Mouse (Mus musculus): ENCODE data around the gene Zfp317. TPM values are rescaled to one million over a fixed set of nuclear protein-coding genes. Genes with fewer than 3 reads are reported as not detected.
"Not testable (repeated sequence)": the region's sequence is repeated elsewhere in the genome, so short reads cannot be mapped to it uniquely, and the experiment has no call there.

Zfp317 gene
- polyA plus RNA-seq, 1 experiment from 2014 or later = 37.6 TPM

DNA sequence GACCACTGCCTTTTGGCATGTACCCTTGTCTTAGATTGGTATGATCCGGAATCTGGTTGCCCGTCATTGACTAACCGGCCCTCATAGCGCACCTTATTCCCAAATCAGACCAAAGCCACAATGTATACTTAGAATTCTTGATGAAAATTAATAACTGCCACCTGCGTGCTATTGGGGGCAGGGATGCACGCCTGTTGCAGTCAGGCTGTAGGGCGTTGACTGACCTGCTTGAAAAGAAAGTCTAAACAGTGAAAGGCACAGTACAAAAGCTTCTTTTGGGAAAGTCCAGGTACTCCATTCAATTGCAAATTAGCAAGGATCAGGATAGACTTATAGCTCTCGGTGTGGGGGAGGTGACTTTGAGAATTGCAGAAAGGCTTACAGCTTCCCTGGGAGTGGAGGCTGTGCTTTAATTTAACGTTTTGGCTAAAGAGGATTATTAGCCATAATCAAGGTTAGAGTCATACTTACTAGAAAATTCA, 73.0 kb downstream of the Zfp317 start:
- H3K27ac ChIP-seq (ENCODE audit: low read depth, low read length); H3K36me3 ChIP-seq (ENCODE audit: control insufficient read depth, insufficient read depth, low read length); H3K27me3 ChIP-seq (ENCODE audit: control insufficient read depth, insufficient read depth, low read length); H3K9me3 ChIP-seq (ENCODE audit: control insufficient read depth, low read length); H3K9ac ChIP-seq (replicated peaks; ENCODE audit: low read depth, low read length); H3K4me1 ChIP-seq (ENCODE audit: control insufficient read depth, insufficient read depth, low read length); H3K4me3 ChIP-seq (ENCODE audit: low read depth, low read length); ATAC-seq (ENCODE audit: low read depth); H3K4me2 ChIP-seq (ENCODE audit: low read depth, low read length): not testable (repeated sequence)
- 74% methylated on average over 9 of the region's 9 CpGs for WGBS

Other genes with a start within 250 kb of the Zfp317 start
- not detected in 2 replicates for gene Olfr847, start 243.4 kb upstream of the Zfp317 start, polyA plus RNA-seq (2014; fragmentation: Nextera tagmentation; extraction: Ambion mirVana)
- gene Olfr849, start 181.8 kb upstream of the Zfp317 start, polyA plus RNA-seq (2014; fragmentation: Nextera tagmentation; extraction: Ambion mirVana) = not detected in 2 replicates
- gene Olfr850, start 143.9 kb upstream of the Zfp317 start, polyA plus RNA-seq (2014; fragmentation: Nextera tagmentation; extraction: Ambion mirVana) = not detected in 2 replicates
- not detected in 2 replicates for gene Olfr851, start 128.8 kb upstream of the Zfp317 start, polyA plus RNA-seq (2014; fragmentation: Nextera tagmentation; extraction: Ambion mirVana)
- not detected in 2 replicates for gene Olfr853, start 81.0 kb upstream of the Zfp317 start, polyA plus RNA-seq (2014; fragmentation: Nextera tagmentation; extraction: Ambion mirVana)
- not detected in 2 replicates for gene Olfr854, start 54.7 kb upstream of the Zfp317 start, polyA plus RNA-seq (2014; fragmentation: Nextera tagmentation; extraction: Ambion mirVana)
- gene Olfr855, start 39.5 kb upstream of the Zfp317 start, polyA plus RNA-seq (2014; fragmentation: Nextera tagmentation; extraction: Ambion mirVana) = not detected in 2 replicates
- gene Olfr857, start 87.3 kb downstream of the Zfp317 start, polyA plus RNA-seq (2014; fragmentation: Nextera tagmentation; extraction: Ambion mirVana) = not detected in 2 replicates
- gene Olfr58, start 158.2 kb downstream of the Zfp317 start, polyA plus RNA-seq (2014; fragmentation: Nextera tagmentation; extraction: Ambion mirVana) = not detected in 2 replicates
- gene Olfr859, start 182.8 kb downstream of the Zfp317 start, polyA plus RNA-seq (2014; fragmentation: Nextera tagmentation; extraction: Ambion mirVana) = not detected in 2 replicates
- not detected in 2 replicates for gene Olfr860, start 227.6 kb downstream of the Zfp317 start, polyA plus RNA-seq (2014; fragmentation: Nextera tagmentation; extraction: Ambion mirVana)

Measured in neural tube, embryonic 14.5 days (tissue).